Mouse (Mus musculus) adrenal gland (tissue): Measurements from ENCODE around the gene Ckap4.
"Not testable (repeated sequence)": the region's sequence is repeated elsewhere in the genome, so short reads cannot be mapped to it uniquely, and the experiment has no call there.

Source experiments
- intact Hi-C: fragments of 180-260 bp; cut with DNase I; formaldehyde crosslinking; loops from one replicate; pipeline ENCODE4 v1.15.1; 2025

The Ckap4 gene

GRCm38 (mm10) chr10:84551846-84552245 is 18.0 kb upstream of the Ckap4 start:
- intact Hi-C loops, result no loop called here

- intact Hi-C loops, result no loop called here
These were observed 16.0 kb upstream of the Ckap4 start for GRCm38 (mm10) chr10:84549920-84550293.

- intact Hi-C loops, result no loop called here
These were observed 15.5 kb upstream of the Ckap4 start for GRCm38 (mm10) chr10:84549146-84549919.

GRCm38 (mm10) chr10:84544841-84545610 is 11.2 kb upstream of the Ckap4 start:
- intact Hi-C loops, result no loop called here

GRCm38 (mm10) chr10:84542802-84543658 is 9.2 kb upstream of the Ckap4 start:
- intact Hi-C loops, result no loop called here

GRCm38 (mm10) chr10:84539651-84540050 is 5.8 kb upstream of the Ckap4 start:
- intact Hi-C loops, result no loop called here

- intact Hi-C loops, result no loop called here
These were observed 2.0 kb upstream of the Ckap4 start for GRCm38 (mm10) chr10:84535859-84536258.

- intact Hi-C loops, result no loop called here
These were observed 1.6 kb upstream of the Ckap4 start for GRCm38 (mm10) chr10:84535458-84535857.

- intact Hi-C loops, result loop anchor here (5.0 kb wide), 2 partner anchors 44 to 89 kb away; partner anchors contain the start of genes Polr3b and Tcp11l2
These were observed 665 bp downstream of the Ckap4 start for GRCm38 (mm10) chr10:84532911-84533882.

GRCm38 (mm10) chr10:84532191-84532889 is 1.5 kb downstream of the Ckap4 start:
- intact Hi-C loops, result loop anchor here (5.0 kb wide), 2 partner anchors 45 to 90 kb away; partner anchors contain the start of genes Polr3b and Tcp11l2

GRCm38 (mm10) chr10:84531576-84531975 is 2.3 kb downstream of the Ckap4 start:
- intact Hi-C loops, result loop anchor here (5.0 kb wide), 2 partner anchors 46 to 91 kb away; partner anchors contain the start of genes Polr3b and Tcp11l2

GRCm38 (mm10) chr10:84530388-84530787 is 3.5 kb downstream of the Ckap4 start:
- intact Hi-C loops, result loop anchor here (5.0 kb wide), 2 partner anchors 47 to 92 kb away; partner anchors contain the start of genes Polr3b and Tcp11l2

GRCm38 (mm10) chr10:84527631-84528030 is 6.2 kb downstream of the Ckap4 start:
- intact Hi-C loops, result no loop called here

GRCm38 (mm10) chr10:84527070-84527469 is 6.8 kb downstream of the Ckap4 start:
- intact Hi-C loops, result no loop called here

GRCm38 (mm10) chr10:84526488-84526887 is 7.4 kb downstream of the Ckap4 start:
- intact Hi-C loops, result no loop called here

GRCm38 (mm10) chr10:84523682-84524081 is 10.2 kb downstream of the Ckap4 start:
- intact Hi-C loops, result no loop called here

- intact Hi-C loops, result no loop called here
These were observed 17.4 kb downstream of the Ckap4 start for GRCm38 (mm10) chr10:84516414-84516927.

- intact Hi-C loops, result not testable (repeated sequence)
These were observed 17.9 kb downstream of the Ckap4 start for GRCm38 (mm10) chr10:84515980-84516379.

- intact Hi-C loops, result no loop called here
These were observed 18.3 kb downstream of the Ckap4 start for GRCm38 (mm10) chr10:84515512-84515950.
